Mouse (Mus musculus) intestine, embryonic 16.5 days (tissue): ENCODE measurements around the gene Lrrn4. TPM values are rescaled to one million over a fixed set of nuclear protein-coding genes. Genes with fewer than 3 reads are reported as not detected.

Experiments
- ATAC-seq: fragments of 200-750 bp; cut with Nextera tagmentation; 2 replicates; pipeline ENCODE4 v1.8.0; 2017; ENCODE audit warnings: moderate TSS enrichment, moderate library complexity
- H3K27ac ChIP-seq: fragments of 300-500 bp; sonication (generic); 2 replicates; pipeline ENCODE4 v1.5.1; 2014; ENCODE audit warnings: mild to moderate bottlenecking, low read length
- H3K27me3 ChIP-seq: fragments of 300-500 bp; sonication (generic); replicated peaks from 2 replicates; pipeline ENCODE4 v1.6.1; 2014; ENCODE audit warnings: low read length, control low read depth, mixed read lengths; ENCODE audit not compliant: control insufficient read depth, insufficient read depth
- H3K36me3 ChIP-seq: fragments of 300-500 bp; sonication (generic); 2 replicates; pipeline ENCODE4 v1.6.1; 2014; ENCODE audit warnings: low read length, control low read depth; ENCODE audit not compliant: control insufficient read depth, insufficient read depth
- H3K4me1 ChIP-seq: fragments of 300-500 bp; sonication (generic); 2 replicates; pipeline ENCODE4 v1.6.1; 2014; ENCODE audit warnings: low read length, control low read depth, mixed read lengths; ENCODE audit not compliant: control insufficient read depth, insufficient read depth
- H3K4me2 ChIP-seq: fragments of 300-500 bp; sonication (generic); 2 replicates; pipeline ENCODE4 v1.6.1; 2014; ENCODE audit warnings: low read depth, low read length, control low read depth
- H3K4me3 ChIP-seq: fragments of 300-500 bp; sonication (generic); 2 replicates; pipeline ENCODE4 v1.5.1; 2014; ENCODE audit warnings: mild to moderate bottlenecking, low read length
- H3K9ac ChIP-seq: fragments of 300-500 bp; sonication (generic); 2 replicates; pipeline ENCODE4 v1.6.1; 2014; ENCODE audit warnings: low read depth, low read length
- H3K9me3 ChIP-seq: fragments of 300-500 bp; sonication (generic); 2 replicates; pipeline ENCODE4 v1.6.1; 2016; ENCODE audit warnings: low read length, control low read depth; ENCODE audit not compliant: control insufficient read depth
- WGBS: fragments of 180-500 bp; shearing (Covaris S2); extraction: QIAGEN DNeasy Blood & Tissue Kit; methylation state at CpG from one replicate; pipeline ENCODE4 v1.1.7; 2014; 5-methylcytosine and 5-hydroxymethylcytosine counted together
- polyA plus RNA-seq: library from polyadenylated mRNA; unstranded; fragments of >200 nt; fragmentation: Nextera tagmentation; extraction: Ambion mirVana; gene quantifications from 2 replicates; pipeline ENCODE4 v1.2.1, GENCODE M21; 2015

Lrrn4 gene
- 7.9 and 10.0 TPM in 2 replicates for polyA plus RNA-seq

DNA sequence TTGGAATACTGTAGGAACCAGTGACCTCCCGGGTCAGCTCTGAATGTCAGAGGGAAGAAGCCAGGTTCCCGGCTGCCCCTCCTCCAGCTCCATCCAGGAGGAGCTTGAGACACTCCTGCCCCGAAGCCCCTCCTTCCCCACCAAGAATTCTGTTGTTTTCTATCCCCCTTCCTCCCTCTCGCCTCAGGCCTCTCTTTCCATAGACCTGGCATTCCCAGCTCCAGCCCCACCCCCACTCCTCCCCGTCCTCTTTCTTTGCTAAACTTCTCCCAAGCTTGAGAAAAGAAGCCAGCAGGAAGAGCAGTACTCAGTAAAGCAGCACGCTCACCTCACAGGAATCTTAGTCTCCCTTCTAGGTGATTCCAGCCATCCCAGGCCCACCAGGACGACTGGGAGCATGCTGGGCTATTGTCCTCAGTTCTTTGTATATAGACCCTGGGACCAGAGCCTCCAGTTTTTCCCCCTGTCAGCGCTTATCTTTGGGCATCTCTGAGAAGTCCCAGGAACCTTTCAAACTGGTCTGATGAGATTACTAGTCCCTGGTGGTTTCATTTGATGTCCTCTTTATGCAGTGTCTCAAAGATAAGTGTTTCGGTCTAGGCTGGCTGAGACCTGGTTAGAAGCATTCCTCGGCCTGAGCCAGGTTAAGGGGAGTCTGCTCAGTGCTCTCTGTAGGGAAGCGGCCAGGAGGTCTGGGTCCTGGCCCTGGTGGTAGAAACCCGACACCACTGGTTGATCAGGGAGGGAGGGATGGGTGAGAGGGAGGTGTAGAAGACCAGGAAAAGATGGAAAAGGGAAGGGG lies at the start of gene Lrrn4:
Gene Lrrn4 (minus strand): TSS at position 48 of the 802 bp plus-strand sequence.
- Histone ChIP-seq H3K9ac (peak within 1 kb of the TSS; percentile 38), H3K4me3 (peak within 1 kb of the TSS; percentile 54), H3K36me3 (no peaks in the 10 kb centered on the region), H3K27me3 (peaks cover 17% of the 10 kb centered on the region), H3K9me3 (no peaks in the 10 kb centered on the region), H3K27ac (no peak within 1 kb of the TSS), H3K4me1 (no peaks in the 10 kb centered on the region), H3K4me2 (peak within 1 kb of the TSS; percentile 97)
- WGBS: 25% methylated on average over 12 of the region's 12 CpGs
- no peak for ATAC-seq

GRCm38 (mm10) chr2:132928999-132929398 lies 48.3 kb upstream of the Lrrn4 start:
- H3K4me1 ChIP-seq: peaks cover 3% of the 10 kb centered on the region; the same call in 1 of the 2 replicates
- H3K4me3 ChIP-seq: no peak overlapping the region
- peaks cover 3% of the 10 kb centered on the region for H3K36me3 ChIP-seq
- H3K4me2 ChIP-seq: no peak overlapping the region
- H3K9me3 ChIP-seq: no peaks in the 10 kb centered on the region
- no peak overlapping the region for H3K9ac ChIP-seq
- peak; percentile 81 for ATAC-seq
- WGBS: 65% methylated on average over 2 of the region's 2 CpGs
- no peaks in the 10 kb centered on the region for H3K27me3 ChIP-seq
- no peak overlapping the region for H3K27ac ChIP-seq

DNA sequence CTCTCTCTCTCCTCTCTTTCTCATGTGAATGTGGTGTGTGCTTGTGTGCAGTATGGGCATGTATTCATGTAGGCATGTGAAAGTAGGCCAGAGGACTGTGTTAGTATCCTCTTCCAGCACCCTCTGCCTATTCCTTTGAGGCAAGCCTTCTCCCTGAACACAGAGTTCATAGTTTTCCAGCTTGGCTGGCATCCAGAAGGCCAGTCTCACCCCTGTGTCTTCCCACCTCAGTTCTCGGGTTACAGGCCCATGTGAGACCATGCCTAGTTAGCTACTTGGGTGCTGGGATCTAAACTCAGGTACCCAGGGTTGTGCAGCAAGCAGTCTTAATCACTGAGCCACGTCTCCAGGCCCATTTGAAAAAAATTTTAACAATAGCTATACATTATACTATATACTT lies 47.2 kb upstream of the Lrrn4 start:
- Histone ChIP-seq H3K9ac (no peak overlapping the region), H3K9me3 (no peaks in the 10 kb centered on the region), H3K36me3 (peaks cover 3% of the 10 kb centered on the region), H3K27me3 (no peaks in the 10 kb centered on the region), H3K4me3 (no peak overlapping the region), H3K4me1 (peaks cover 3% of the 10 kb centered on the region; the same call in 1 of the 2 replicates), H3K4me2 (no peak overlapping the region), H3K27ac (no peak overlapping the region; the same call in 1 of the 2 replicates)
- ATAC-seq: no peak
- 43% methylated on average over 2 of the region's 2 CpGs for WGBS

DNA sequence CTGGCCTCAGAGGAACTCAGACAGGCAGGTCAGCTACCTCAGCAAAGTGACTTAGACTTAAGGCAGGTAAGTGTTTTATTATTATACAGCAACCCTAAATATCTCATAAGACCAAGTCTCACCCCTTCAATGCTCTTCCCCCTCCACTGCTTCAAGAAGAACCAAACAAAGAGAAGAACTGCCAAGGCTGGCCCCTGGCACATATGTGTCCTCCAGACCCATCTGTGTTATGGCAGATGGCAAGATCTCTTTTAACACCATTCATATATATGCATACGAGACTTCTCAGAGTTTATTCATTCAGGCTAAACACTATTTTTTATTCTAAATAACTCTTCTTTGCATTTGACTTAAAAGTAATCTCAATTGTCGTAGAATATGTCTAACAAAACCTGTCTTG lies 46.6 kb upstream of the Lrrn4 start:
- Histone ChIP-seq H3K4me1 (peaks cover 3% of the 10 kb centered on the region; the same call in 1 of the 2 replicates), H3K27me3 (no peaks in the 10 kb centered on the region), H3K36me3 (peaks cover 3% of the 10 kb centered on the region), H3K4me3 (no peak overlapping the region), H3K9ac (no peak overlapping the region), H3K9me3 (no peaks in the 10 kb centered on the region), H3K4me2 (no peak overlapping the region), H3K27ac (no peak overlapping the region)
- WGBS: 69% methylated on average over 2 of the region's 2 CpGs
- ATAC-seq: no peak

- H3K27ac ChIP-seq: peak overlapping the region; percentile 89
- no peak overlapping the region for H3K9ac ChIP-seq
- H3K36me3 ChIP-seq: no peaks in the 10 kb centered on the region; the same call in 1 of the 2 replicates
- ATAC-seq: peak; percentile 93
- H3K4me3 ChIP-seq: no peak overlapping the region
- 41% methylated on average over 8 of the region's 8 CpGs for WGBS
- no peaks in the 10 kb centered on the region for H3K9me3 ChIP-seq
- no peaks in the 10 kb centered on the region for H3K27me3 ChIP-seq
- H3K4me2 ChIP-seq: no peak overlapping the region
- H3K4me1 ChIP-seq: 0 out of 2 replicates have a peak, but pooled peaks cover 5% of the 10 kb centered on the region
These were observed 42.8 kb upstream of the Lrrn4 start for GRCm38 (mm10) chr2:132923290-132924085.

DNA sequence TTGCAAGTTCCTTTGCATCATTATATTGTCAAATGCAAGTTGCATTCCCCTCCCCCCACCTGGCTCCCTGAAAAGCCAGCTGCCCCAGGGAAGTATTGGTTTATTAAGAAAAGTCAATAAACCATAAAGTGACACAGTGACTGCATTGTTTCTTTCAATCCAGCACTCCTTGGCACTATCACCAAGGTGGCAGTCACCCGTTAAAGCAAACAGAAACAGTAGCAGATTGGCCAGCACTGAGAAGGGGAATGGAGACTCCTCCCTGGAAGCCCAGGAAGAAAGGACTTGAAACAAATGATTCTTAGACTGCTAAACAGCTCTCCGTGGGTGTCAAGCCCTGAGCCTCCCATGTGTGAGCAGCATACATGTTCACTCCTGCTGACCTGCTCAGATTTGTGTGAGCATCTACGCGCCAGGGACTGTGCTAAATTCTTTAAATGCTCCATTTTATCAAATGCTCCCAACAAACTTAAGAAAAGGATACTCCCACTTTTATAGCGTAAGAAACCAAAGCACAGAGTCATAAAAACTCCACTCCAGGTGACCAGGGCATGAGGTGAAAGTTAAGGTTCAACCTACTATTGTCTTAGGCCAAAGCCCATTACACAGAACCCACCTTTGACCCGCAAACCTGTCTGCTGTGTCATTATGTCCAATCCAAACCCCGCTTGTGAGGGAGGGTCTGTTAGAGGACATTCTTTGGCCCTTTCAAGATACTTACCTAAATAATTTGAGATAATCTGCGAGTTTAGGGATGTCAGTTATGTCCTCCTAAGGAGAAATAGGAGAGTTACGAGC lies 41.6 kb upstream of the Lrrn4 start:
- H3K4me3 ChIP-seq: no peak overlapping the region
- H3K9me3 ChIP-seq: no peaks in the 10 kb centered on the region
- 0 out of 2 replicates have a peak, but pooled peaks cover 5% of the 10 kb centered on the region for H3K4me1 ChIP-seq
- peak; percentile 84 for ATAC-seq
- peak overlapping the region; percentile 88 for H3K27ac ChIP-seq
- H3K27me3 ChIP-seq: no peaks in the 10 kb centered on the region
- 0 out of 2 replicates have a peak overlapping the region, but pooled peaks have one; percentile 4 for H3K9ac ChIP-seq
- H3K4me2 ChIP-seq: no peak overlapping the region
- 53% methylated on average over 9 of the region's 9 CpGs for WGBS
- peaks cover 5% of the 10 kb centered on the region; the same call in 1 of the 2 replicates for H3K36me3 ChIP-seq

GRCm38 (mm10) chr2:132914785-132915184 lies 34.1 kb upstream of the Lrrn4 start:
- H3K4me1 ChIP-seq: no peaks in the 10 kb centered on the region
- H3K27ac ChIP-seq: no peak overlapping the region
- H3K4me2 ChIP-seq: no peak overlapping the region
- H3K9me3 ChIP-seq: no peaks in the 10 kb centered on the region
- no peak for ATAC-seq
- H3K27me3 ChIP-seq: no peaks in the 10 kb centered on the region
- H3K36me3 ChIP-seq: peaks cover 5% of the 10 kb centered on the region; the same call in 1 of the 2 replicates
- no peak overlapping the region for H3K9ac ChIP-seq
- 80% methylated on average over 1 of the region's 1 CpGs for WGBS
- H3K4me3 ChIP-seq: no peak overlapping the region

GRCm38 (mm10) chr2:132906763-132907162 lies 26.1 kb upstream of the Lrrn4 start:
- Histone ChIP-seq H3K27me3 (no peaks in the 10 kb centered on the region), H3K9ac (no peak overlapping the region), H3K4me3 (no peak overlapping the region), H3K9me3 (no peaks in the 10 kb centered on the region), H3K4me2 (no peak overlapping the region), H3K27ac (no peak overlapping the region), H3K4me1 (no peaks in the 10 kb centered on the region), H3K36me3 (no peaks in the 10 kb centered on the region; the same call in 1 of the 2 replicates)
- 32% methylated on average over 8 of the region's 8 CpGs for WGBS
- ATAC-seq: no peak
